In the genomic region with DNA sequence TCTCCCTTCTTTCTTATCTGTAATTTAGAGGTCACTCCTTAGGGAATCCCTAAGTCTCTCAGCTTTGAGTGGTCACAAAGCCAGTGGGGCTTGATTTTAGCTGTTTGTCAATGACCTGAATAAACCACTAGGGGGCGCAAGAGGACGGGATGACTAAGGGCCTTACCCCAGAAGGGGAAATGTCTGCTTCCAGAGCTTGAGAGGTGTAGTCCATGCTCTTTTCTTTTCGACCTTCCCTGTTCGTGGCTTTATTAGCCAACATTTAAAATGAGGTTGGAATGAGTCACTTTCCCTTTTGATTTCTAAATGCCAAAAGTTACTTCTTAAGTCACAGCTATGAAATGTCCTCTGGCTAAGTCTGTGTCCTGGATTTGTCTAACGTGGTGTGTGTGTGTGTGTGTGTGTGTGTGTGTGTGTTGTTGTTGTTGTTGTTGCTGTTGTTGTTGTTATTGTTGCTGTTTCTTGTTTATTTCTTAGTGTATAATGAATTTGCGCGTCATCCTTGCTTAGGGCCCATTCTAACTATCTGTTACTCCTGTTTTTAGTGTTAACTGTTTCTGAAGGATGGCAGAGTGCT, we compare ENCODE assay signal across 7 mouse cellular contexts.
DNase-seq lines count a peak whose midpoint lies in the region; ATAC-seq and TF ChIP-seq lines count a peak whose summit lies in the region.

No protein-coding gene starts in this region.

- no peaks in the 10 kb centered on the region for H3K4me1 ChIP-seq in intestine, embryonic 14.5 days (replicated peaks; ENCODE audit: control insufficient read depth, insufficient read depth, low read length)
- no peaks in the 10 kb centered on the region for H3K4me1 ChIP-seq in midbrain, embryonic 12.5 days
- no peaks in the 10 kb centered on the region for H3K4me1 ChIP-seq in small intestine, adult 2 months (ENCODE audit: control insufficient read depth, insufficient read depth, insufficient read length, low read length)

- intact Hi-C loops in left cerebral cortex, postnatal 10 days (cut with DNase I), result loop anchor here (1.0 to 10.0 kb wide), 3 partner anchors 98 to 399 kb away; no protein-coding TSS in a partner anchor

- peak; percentile 81; the same call in 1 of the 2 replicates for TF ChIP-seq CTCF in small intestine, adult 2 months (IDR thresholded peaks at IDR 0.05; ENCODE audit: extremely low read depth, insufficient read length, insufficient replicate concordance, low read depth, low read length)

- H3K36me3 ChIP-seq in intestine, embryonic 14.5 days (ENCODE audit: control insufficient read depth, insufficient read depth, low read length), result peaks cover 15% of the 10 kb centered on the region; the same call in 1 of the 2 replicates
- H3K36me3 ChIP-seq in midbrain, embryonic 12.5 days, result no peaks in the 10 kb centered on the region
- H3K36me3 ChIP-seq in small intestine, adult 2 months (ENCODE audit: control insufficient read depth, insufficient read depth, low read length), result no peaks in the 10 kb centered on the region

- no peak overlapping the region for H3K9ac ChIP-seq in intestine, embryonic 14.5 days (ENCODE audit: low read length)
- H3K9ac ChIP-seq in midbrain, embryonic 12.5 days (replicated peaks), result no peak overlapping the region

- no peaks in the 10 kb centered on the region for H3K27me3 ChIP-seq in intestine, embryonic 14.5 days (replicated peaks; ENCODE audit: control insufficient read depth, insufficient read depth, low read length)
- H3K27me3 ChIP-seq in midbrain, embryonic 12.5 days, result no peaks in the 10 kb centered on the region
- H3K27me3 ChIP-seq in small intestine, adult 2 months (ENCODE audit: control insufficient read depth, insufficient read depth, low read length), result no peaks in the 10 kb centered on the region

- H3K9me3 ChIP-seq in intestine, embryonic 14.5 days (ENCODE audit: control insufficient read depth, low read length), result no peaks in the 10 kb centered on the region
- no peaks in the 10 kb centered on the region for H3K9me3 ChIP-seq in midbrain, embryonic 12.5 days

- TF ChIP-seq POLR2A in small intestine, adult 2 months (IDR thresholded peaks at IDR 0.05; ENCODE audit: low read depth, low read length), result no peak

- ATAC-seq in activated CD4-positive, CD25-positive, alpha-beta regulatory T cell, adult 4 months, result peak; percentile 72
- peak; percentile 80; the same call in 1 of the 2 replicates for ATAC-seq in intestine, embryonic 14.5 days (replicated peaks; ENCODE audit: low FRiP score, low TSS enrichment, low read depth)
- ATAC-seq in midbrain, embryonic 12.5 days (ENCODE audit: low FRiP score, low read depth), result peak; percentile 79

- H3K4me2 ChIP-seq in intestine, embryonic 14.5 days (ENCODE audit: low read length), result no peak overlapping the region
- no peak overlapping the region for H3K4me2 ChIP-seq in midbrain, embryonic 12.5 days (replicated peaks)

- WGBS in intestine, embryonic 14.5 days, result 35% methylated on average over 7 of the region's 7 CpGs
- WGBS in midbrain, embryonic 12.5 days, result 38% methylated on average over 7 of the region's 7 CpGs
- WGBS in small intestine, adult 2 months, result 31% methylated on average over 7 of the region's 7 CpGs

- H3K4me3 ChIP-seq in intestine, embryonic 14.5 days (ENCODE audit: low read depth, low read length), result no peak overlapping the region
- no peak overlapping the region for H3K4me3 ChIP-seq in midbrain, embryonic 12.5 days
- H3K4me3 ChIP-seq in small intestine, adult 2 months (ENCODE audit: low read depth, low read length), result no peak overlapping the region

- H3K27ac ChIP-seq in intestine, embryonic 14.5 days (ENCODE audit: low read depth), result no peak overlapping the region
- no peak overlapping the region for H3K27ac ChIP-seq in midbrain, embryonic 12.5 days (replicated peaks)
- peak overlapping the region; percentile 52 for H3K27ac ChIP-seq in small intestine, adult 2 months (ENCODE audit: insufficient read depth, low read depth, low read length)

- DNase-seq in cerebellum, postnatal 25 days, result peak; percentile 65 to 84
- DNase-seq in gastrocnemius, adult 8-10 months (ENCODE audit: low spot score in 2 of 2), result peak; percentile 46 to 47
- peak; percentile 76 for DNase-seq in intestine, embryonic 14.5 days (ENCODE audit: low spot score)
- DNase-seq in left cerebral cortex, postnatal 10 days (ENCODE audit: extremely low spot score in 1 of 2, low spot score in 2 of 2), result peak; percentile 71 to 73
